Mouse (Mus musculus): ENCODE data around the gene Arfgap3. TPM values are rescaled to one million over a fixed set of nuclear protein-coding genes. Genes with fewer than 3 reads are reported as not detected.

Gene Arfgap3
- total and polyA plus RNA-seq, 3 experiments: 8.2 to 12.4 TPM; not detected in 1

DNA sequence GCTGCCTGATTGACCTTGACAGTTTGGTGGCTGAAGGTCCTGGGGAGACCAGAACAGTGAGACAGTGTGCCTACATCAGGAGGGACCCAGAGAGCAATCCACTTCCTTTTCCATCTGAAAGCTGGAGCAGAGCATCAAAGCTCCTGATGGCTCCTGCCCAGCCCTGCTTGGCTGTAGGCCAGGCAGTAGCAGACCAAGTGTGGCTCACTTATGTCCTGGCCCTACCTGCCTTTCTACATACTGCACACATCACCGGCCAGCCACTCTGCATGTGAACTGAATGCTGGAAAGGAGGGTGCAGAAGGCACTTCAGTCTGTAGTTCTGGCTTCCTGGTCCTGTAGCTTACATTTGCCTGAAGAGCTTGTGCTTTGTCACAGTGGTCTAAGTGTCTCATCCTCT lies 8.4 kb upstream of the Arfgap3 start:
- no peak overlapping the region for H3K4me3 ChIP-seq (ENCODE audit: control insufficient read depth in 1 of 2, insufficient read depth in 1 of 2, low read depth in 2 of 2, low read length in 2 of 2)
- H3K27ac ChIP-seq (ENCODE audit: control insufficient read depth, low read depth, low read length): no peak overlapping the region
- H3K27me3 ChIP-seq (ENCODE audit: control insufficient read depth in 1 of 2, insufficient read depth in 2 of 2, low read length in 2 of 2): no peaks in the 10 kb centered on the region
- H3K9me3 ChIP-seq (replicated peaks; ENCODE audit: insufficient read depth, low read length): no peaks in the 10 kb centered on the region
- DNase-seq (ENCODE audit: low read depth, low spot score): no peak
- no peaks in the 10 kb centered on the region for H3K79me2 ChIP-seq (ENCODE audit: control insufficient read depth, insufficient read depth, low read length, poor library complexity)
- TF ChIP-seq CHD2 (IDR thresholded peaks at IDR 0.05; ENCODE audit: low read length): no peak
- no peak for TF ChIP-seq TCF12 (IDR thresholded peaks at IDR 0.05; ENCODE audit: low read depth, low read length)
- TF ChIP-seq JUND (IDR thresholded peaks at IDR 0.05; ENCODE audit: low read depth, low read length): no peak
- TF ChIP-seq USF2 (IDR thresholded peaks at IDR 0.05; ENCODE audit: borderline replicate concordance in 1 of 2, insufficient read depth in 1 of 2, low read depth in 1 of 2, low read length in 2 of 2): no peak
- no peak for TF ChIP-seq UBTF (IDR thresholded peaks at IDR 0.05; ENCODE audit: borderline replicate concordance, insufficient read depth, low read depth, low read length)
- TF ChIP-seq TBP (IDR thresholded peaks at IDR 0.05; ENCODE audit: low read depth, low read length): no peak
- TF ChIP-seq MAZ (IDR thresholded peaks at IDR 0.05; ENCODE audit: low read depth, low read length): no peak
- no peak for TF ChIP-seq TAL1 (IDR thresholded peaks at IDR 0.05; ENCODE audit: low read length)
- TF ChIP-seq HCFC1 (IDR thresholded peaks at IDR 0.05; ENCODE audit: low read depth, low read length): no peak
- TF ChIP-seq GABPA (IDR thresholded peaks at IDR 0.05; ENCODE audit: low read depth, low read length): no peak
- no peak for TF ChIP-seq BHLHE40 (IDR thresholded peaks at IDR 0.05; ENCODE audit: borderline replicate concordance, low read depth, low read length)
- no peak for TF ChIP-seq CTCF (IDR thresholded peaks at IDR 0.05 in 2 of 3, conservative IDR thresholded peaks at IDR 0.05 in 1 of 3; ENCODE audit: control insufficient read depth in 1 of 3, insufficient read depth in 1 of 3, low read depth in 2 of 3, low read length in 3 of 3, poor library complexity in 1 of 3, severe bottlenecking in 1 of 3)
- no peak for TF ChIP-seq MYC (IDR thresholded peaks at IDR 0.05; ENCODE audit: low read depth, low read length)
- TF ChIP-seq MYB (IDR thresholded peaks at IDR 0.05; ENCODE audit: low read depth, low read length): no peak
- no peak for TF ChIP-seq SIN3A (IDR thresholded peaks at IDR 0.05; ENCODE audit: low read length)
- TF ChIP-seq SMC3 (IDR thresholded peaks at IDR 0.05; ENCODE audit: low read depth, low read length): no peak
- TF ChIP-seq ETS1 (IDR thresholded peaks at IDR 0.05; ENCODE audit: low read depth, low read length): no peak
- TF ChIP-seq MAFK (IDR thresholded peaks at IDR 0.05; ENCODE audit: borderline replicate concordance, low read depth, low read length): no peak
- H3K36me3 ChIP-seq (ENCODE audit: control insufficient read depth in 1 of 2, insufficient read depth in 2 of 2, low read length in 2 of 2): peaks cover 0 to 1% of the 10 kb centered on the region in 2 experiments; a peak in 1 of 4 replicates
- no peaks in the 10 kb centered on the region; a peak in 2 of 4 replicates for H3K4me1 ChIP-seq (ENCODE audit: control insufficient read depth in 1 of 2, insufficient read depth in 2 of 2, low read length in 2 of 2)
- no peak overlapping the region for H3K9ac ChIP-seq (ENCODE audit: control insufficient read depth, low read depth, low read length, poor library complexity, severe bottlenecking)

DNA sequence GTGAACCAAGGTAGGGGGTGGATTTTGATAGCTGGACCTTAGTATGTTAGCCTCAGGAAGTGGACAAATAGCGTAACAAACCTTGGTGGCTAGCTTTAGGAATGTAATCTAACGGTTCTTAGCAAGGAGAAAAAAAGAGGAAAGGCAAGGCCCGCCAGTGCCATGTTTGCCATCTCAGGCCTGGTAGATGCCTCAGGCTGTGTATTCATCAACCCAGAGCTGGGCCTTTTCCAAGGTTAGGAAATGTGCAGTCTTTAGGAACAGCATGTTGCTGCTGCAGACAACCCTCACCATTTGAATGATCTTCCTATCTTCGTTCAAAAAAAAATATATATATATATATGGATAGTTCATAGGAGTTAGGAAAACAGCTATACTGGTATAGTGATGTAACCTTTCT lies 1.5 kb upstream of the Arfgap3 start:
- H3K27ac ChIP-seq (ENCODE audit: control insufficient read depth, low read depth, low read length): no peak overlapping the region
- no peak overlapping the region for H3K4me3 ChIP-seq (ENCODE audit: control insufficient read depth in 1 of 2, insufficient read depth in 1 of 2, low read depth in 2 of 2, low read length in 2 of 2)
- TF ChIP-seq MAX (IDR thresholded peaks at IDR 0.05; ENCODE audit: low read length) (no peak), ZMIZ1 (IDR thresholded peaks at IDR 0.05; ENCODE audit: low read depth, low read length) (no peak), ELF1 (IDR thresholded peaks at IDR 0.05; ENCODE audit: low read depth, low read length) (no peak), USF2 (IDR thresholded peaks at IDR 0.05; ENCODE audit: borderline replicate concordance in 1 of 2, insufficient read depth in 1 of 2, low read depth in 1 of 2, low read length in 2 of 2) (no peak), MYC (IDR thresholded peaks at IDR 0.05; ENCODE audit: low read depth, low read length) (no peak), UBTF (IDR thresholded peaks at IDR 0.05; ENCODE audit: borderline replicate concordance, insufficient read depth, low read depth, low read length) (no peak), POLR2AphosphoS5 (IDR thresholded peaks at IDR 0.05; ENCODE audit: borderline replicate concordance, low read depth, low read length) (no peak), TBP (IDR thresholded peaks at IDR 0.05; ENCODE audit: low read depth, low read length) (no peak), ZNF384 (IDR thresholded peaks at IDR 0.05; ENCODE audit: low read depth, low read length) (no peak), ZC3H11A (IDR thresholded peaks at IDR 0.05; ENCODE audit: low read depth, low read length) (no peak), KAT2A (conservative IDR thresholded peaks at IDR 0.05; ENCODE audit: low read depth, low read length) (no peak), MAFK (IDR thresholded peaks at IDR 0.05; ENCODE audit: borderline replicate concordance, low read depth, low read length) (no peak), NELFE (IDR thresholded peaks at IDR 0.05; ENCODE audit: low read depth, low read length) (no peak), GABPA (IDR thresholded peaks at IDR 0.05; ENCODE audit: low read depth, low read length) (no peak), EP300 (IDR thresholded peaks at IDR 0.05; ENCODE audit: low read depth in 1 of 2, low read length in 2 of 2) (no peak), POLR2A (IDR thresholded peaks at IDR 0.05; ENCODE audit: control insufficient read depth in 1 of 2, insufficient read depth in 1 of 2, low read depth in 1 of 2, low read length in 2 of 2, poor library complexity in 1 of 2) (no peak), JUND (IDR thresholded peaks at IDR 0.05; ENCODE audit: low read depth, low read length) (no peak), MYB (IDR thresholded peaks at IDR 0.05; ENCODE audit: low read depth, low read length) (no peak), MXI1 (IDR thresholded peaks at IDR 0.05; ENCODE audit: low read depth, low read length) (no peak), BHLHE40 (IDR thresholded peaks at IDR 0.05; ENCODE audit: borderline replicate concordance, low read depth, low read length) (no peak)
- no peak overlapping the region for H3K9ac ChIP-seq (ENCODE audit: control insufficient read depth, low read depth, low read length, poor library complexity, severe bottlenecking)
- H3K36me3 ChIP-seq (ENCODE audit: control insufficient read depth in 1 of 2, insufficient read depth in 2 of 2, low read length in 2 of 2): peaks cover 0 to 5% of the 10 kb centered on the region in 2 experiments; a peak in 2 of 4 replicates
- H3K79me2 ChIP-seq (ENCODE audit: control insufficient read depth, insufficient read depth, low read length, poor library complexity): peaks cover 1% of the 10 kb centered on the region; the same call in 1 of the 2 replicates
- no peaks in the 10 kb centered on the region for H3K27me3 ChIP-seq (ENCODE audit: control insufficient read depth in 1 of 2, insufficient read depth in 2 of 2, low read length in 2 of 2)
- no peak for DNase-seq (ENCODE audit: low read depth, low spot score)
- no peaks in the 10 kb centered on the region for H3K9me3 ChIP-seq (replicated peaks; ENCODE audit: insufficient read depth, low read length)
- H3K4me1 ChIP-seq (ENCODE audit: control insufficient read depth in 1 of 2, insufficient read depth in 2 of 2, low read length in 2 of 2): peaks cover 0 to 10% of the 10 kb centered on the region in 2 experiments; a peak in 2 of 4 replicates

Measured in MEL (cell line).